Mouse (Mus musculus): ENCODE measurements around the gene Foxp1. TPM values are rescaled to one million over a fixed set of nuclear protein-coding genes. Genes with fewer than 3 reads are reported as not detected.

Foxp1 gene
- polyA plus RNA-seq, 1 experiment from 2014 or later, result 65.4 TPM

DNA sequence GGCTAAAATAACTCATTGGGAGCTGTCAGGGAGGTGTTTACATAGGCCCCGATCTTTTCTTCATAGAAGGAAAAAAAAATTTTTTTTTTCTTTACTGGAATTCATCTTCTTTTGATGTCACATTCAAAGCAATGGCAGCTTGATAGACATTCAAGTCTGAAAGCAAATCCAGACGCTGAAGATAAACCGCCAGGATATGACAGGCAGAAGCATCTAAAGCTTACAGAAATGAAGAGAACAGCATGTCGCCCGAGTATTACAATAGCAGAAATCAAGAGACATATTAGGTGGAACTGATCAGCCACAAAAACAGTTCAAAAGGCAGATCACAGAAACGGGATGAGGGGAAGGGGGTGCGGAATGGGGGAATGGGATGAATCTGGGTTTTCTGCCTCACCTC lies 425.3 kb downstream of the Foxp1 start:
- H3K27me3 ChIP-seq (ENCODE audit: control insufficient read depth, insufficient read depth, low read length), result no peaks in the 10 kb centered on the region
- H3K4me2 ChIP-seq (ENCODE audit: low read depth, severe bottlenecking), result no peak overlapping the region
- no peaks in the 10 kb centered on the region for H3K9me3 ChIP-seq (ENCODE audit: control insufficient read depth, low read length)
- H3K27ac ChIP-seq (replicated peaks; ENCODE audit: low read depth, low read length), result no peak overlapping the region
- H3K4me3 ChIP-seq (ENCODE audit: low read depth, low read length), result no peak overlapping the region
- no peak for ATAC-seq (ENCODE audit: insufficient number of reproducible peaks, low FRiP score, low TSS enrichment, low read depth)
- no peaks in the 10 kb centered on the region for H3K36me3 ChIP-seq (ENCODE audit: control insufficient read depth, insufficient read depth, low read length)
- H3K9ac ChIP-seq (ENCODE audit: low read length), result no peak overlapping the region
- 69% methylated on average over 7 of the region's 7 CpGs for WGBS
- peaks cover 20% of the 10 kb centered on the region for H3K4me1 ChIP-seq (ENCODE audit: control insufficient read depth, insufficient read depth, low read length)
- DNase-seq (ENCODE audit: low spot score), result no peak

- no peaks in the 10 kb centered on the region for H3K9me3 ChIP-seq (ENCODE audit: control insufficient read depth, low read length)
- WGBS, result 69% methylated on average over 7 of the region's 7 CpGs
- ATAC-seq (ENCODE audit: insufficient number of reproducible peaks, low FRiP score, low TSS enrichment, low read depth) (no peak), DNase-seq (ENCODE audit: low spot score) (no peak)
- H3K9ac ChIP-seq (ENCODE audit: low read length), result no peak overlapping the region
- H3K4me3 ChIP-seq (ENCODE audit: low read depth, low read length), result no peak overlapping the region
- no peak overlapping the region for H3K27ac ChIP-seq (replicated peaks; ENCODE audit: low read depth, low read length)
- no peaks in the 10 kb centered on the region for H3K36me3 ChIP-seq (ENCODE audit: control insufficient read depth, insufficient read depth, low read length)
- H3K4me1 ChIP-seq (ENCODE audit: control insufficient read depth, insufficient read depth, low read length), result peaks cover 20% of the 10 kb centered on the region
- no peaks in the 10 kb centered on the region for H3K27me3 ChIP-seq (ENCODE audit: control insufficient read depth, insufficient read depth, low read length)
- H3K4me2 ChIP-seq (ENCODE audit: low read depth, severe bottlenecking), result no peak overlapping the region
Measured at GRCm38 (mm10) chr6:99096776-99097166, 425.8 kb downstream of the Foxp1 start.

DNA sequence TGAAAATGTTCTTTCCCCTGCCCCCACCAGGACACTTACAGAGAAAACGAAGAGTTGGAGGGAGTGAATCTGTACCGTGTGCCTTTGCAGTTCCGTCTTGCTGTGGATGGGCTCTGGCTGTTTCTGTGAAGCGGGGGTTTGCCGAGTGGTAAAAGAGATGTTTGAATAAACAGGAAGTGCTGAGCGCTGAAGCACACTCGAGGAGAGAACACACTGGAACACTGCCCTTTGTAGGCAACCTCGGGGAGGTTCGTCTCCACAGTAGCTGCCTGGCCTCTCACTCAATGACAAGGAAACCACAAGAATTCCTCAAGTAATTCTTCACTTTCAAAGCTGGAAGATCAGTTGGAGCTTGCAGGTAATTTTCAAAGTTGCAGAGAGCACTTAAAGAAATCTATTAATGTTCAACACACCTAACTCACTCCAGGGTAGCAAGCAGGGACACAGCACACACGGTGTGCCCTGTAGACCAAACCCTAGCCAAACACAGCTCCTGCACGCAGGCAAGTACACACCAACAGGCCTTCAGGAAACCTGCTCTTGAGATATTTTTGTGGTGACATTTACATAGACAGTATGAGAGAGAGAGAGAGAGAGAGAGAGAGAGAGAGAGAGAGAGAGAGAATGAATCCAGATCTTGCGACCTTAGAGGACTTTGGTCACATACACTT lies 426.3 kb downstream of the Foxp1 start:
- Histone ChIP-seq H3K9ac (ENCODE audit: low read length) (peak overlapping the region; percentile 8; the same call in 1 of the 2 replicates), H3K4me3 (ENCODE audit: low read depth, low read length) (no peak overlapping the region), H3K27me3 (ENCODE audit: control insufficient read depth, insufficient read depth, low read length) (no peaks in the 10 kb centered on the region), H3K9me3 (ENCODE audit: control insufficient read depth, low read length) (no peaks in the 10 kb centered on the region), H3K4me1 (ENCODE audit: control insufficient read depth, insufficient read depth, low read length) (peaks cover 20% of the 10 kb centered on the region), H3K36me3 (ENCODE audit: control insufficient read depth, insufficient read depth, low read length) (no peaks in the 10 kb centered on the region), H3K4me2 (ENCODE audit: low read depth, severe bottlenecking) (peak overlapping the region; percentile 33), H3K27ac (replicated peaks; ENCODE audit: low read depth, low read length) (peak overlapping the region; percentile 48; the same call in 1 of the 2 replicates)
- 25% methylated on average over 12 of the region's 12 CpGs for WGBS
- no peak for ATAC-seq (ENCODE audit: insufficient number of reproducible peaks, low FRiP score, low TSS enrichment, low read depth)
- DNase-seq (ENCODE audit: low spot score), result peak; percentile 41

GRCm38 (mm10) chr6:99095185-99096104 lies 427.1 kb downstream of the Foxp1 start:
- no peak for DNase-seq (ENCODE audit: low spot score)
- peak; percentile 56; the same call in 1 of the 2 replicates for ATAC-seq (ENCODE audit: insufficient number of reproducible peaks, low FRiP score, low TSS enrichment, low read depth)
- WGBS, result 29% methylated on average over 18 of the region's 18 CpGs

GRCm38 (mm10) chr6:99094339-99094989 lies 428.1 kb downstream of the Foxp1 start:
- H3K9me3 ChIP-seq (ENCODE audit: control insufficient read depth, low read length), result no peaks in the 10 kb centered on the region
- no peak overlapping the region for H3K4me3 ChIP-seq (ENCODE audit: low read depth, low read length)
- DNase-seq (ENCODE audit: low spot score), result peak; percentile 38
- H3K36me3 ChIP-seq (ENCODE audit: control insufficient read depth, insufficient read depth, low read length), result no peaks in the 10 kb centered on the region
- no peak for ATAC-seq (ENCODE audit: insufficient number of reproducible peaks, low FRiP score, low TSS enrichment, low read depth)
- H3K9ac ChIP-seq (ENCODE audit: low read length), result no peak overlapping the region
- no peak overlapping the region; the same call in 1 of the 2 replicates for H3K27ac ChIP-seq (replicated peaks; ENCODE audit: low read depth, low read length)
- 0 out of 2 replicates have a peak overlapping the region, but pooled peaks have one; percentile 18 for H3K4me2 ChIP-seq (ENCODE audit: low read depth, severe bottlenecking)
- H3K4me1 ChIP-seq (ENCODE audit: control insufficient read depth, insufficient read depth, low read length), result peaks cover 20% of the 10 kb centered on the region
- WGBS, result 21% methylated on average over 10 of the region's 10 CpGs
- H3K27me3 ChIP-seq (ENCODE audit: control insufficient read depth, insufficient read depth, low read length), result no peaks in the 10 kb centered on the region

More at GRCm38 (mm10) chr6:99095185-99096104, 427.1 kb downstream of the Foxp1 start:
- Histone ChIP-seq H3K27me3 (ENCODE audit: control insufficient read depth, insufficient read depth, low read length) (no peaks in the 10 kb centered on the region), H3K4me1 (ENCODE audit: control insufficient read depth, insufficient read depth, low read length) (peaks cover 20% of the 10 kb centered on the region), H3K9me3 (ENCODE audit: control insufficient read depth, low read length) (no peaks in the 10 kb centered on the region), H3K4me2 (ENCODE audit: low read depth, severe bottlenecking) (peak overlapping the region; percentile 33), H3K9ac (ENCODE audit: low read length) (peak overlapping the region; percentile 8; the same call in 1 of the 2 replicates), H3K4me3 (ENCODE audit: low read depth, low read length) (no peak overlapping the region), H3K36me3 (ENCODE audit: control insufficient read depth, insufficient read depth, low read length) (no peaks in the 10 kb centered on the region), H3K27ac (replicated peaks; ENCODE audit: low read depth, low read length) (no peak overlapping the region)

GRCm38 (mm10) chr6:99093856-99094255 lies 428.7 kb downstream of the Foxp1 start:
- H3K36me3 ChIP-seq (ENCODE audit: control insufficient read depth, insufficient read depth, low read length), result no peaks in the 10 kb centered on the region
- ATAC-seq (ENCODE audit: insufficient number of reproducible peaks, low FRiP score, low TSS enrichment, low read depth) (no peak), DNase-seq (ENCODE audit: low spot score) (no peak)
- H3K27me3 ChIP-seq (ENCODE audit: control insufficient read depth, insufficient read depth, low read length), result no peaks in the 10 kb centered on the region
- WGBS, result 43% methylated on average over 2 of the region's 2 CpGs
- no peak overlapping the region for H3K27ac ChIP-seq (replicated peaks; ENCODE audit: low read depth, low read length)
- H3K4me3 ChIP-seq (ENCODE audit: low read depth, low read length), result no peak overlapping the region
- no peak overlapping the region for H3K4me2 ChIP-seq (ENCODE audit: low read depth, severe bottlenecking)
- peaks cover 20% of the 10 kb centered on the region for H3K4me1 ChIP-seq (ENCODE audit: control insufficient read depth, insufficient read depth, low read length)
- no peak overlapping the region for H3K9ac ChIP-seq (ENCODE audit: low read length)
- H3K9me3 ChIP-seq (ENCODE audit: control insufficient read depth, low read length), result no peaks in the 10 kb centered on the region

- WGBS, result 63% methylated on average over 5 of the region's 5 CpGs
- ATAC-seq (ENCODE audit: insufficient number of reproducible peaks, low FRiP score, low TSS enrichment, low read depth) (no peak), DNase-seq (ENCODE audit: low spot score) (no peak)
Measured at GRCm38 (mm10) chr6:99093208-99093607, 429.3 kb downstream of the Foxp1 start.

GRCm38 (mm10) chr6:99091799-99092198 lies 430.7 kb downstream of the Foxp1 start:
- Histone ChIP-seq H3K9ac (ENCODE audit: low read length) (no peak overlapping the region), H3K4me3 (ENCODE audit: low read depth, low read length) (no peak overlapping the region), H3K4me1 (ENCODE audit: control insufficient read depth, insufficient read depth, low read length) (peaks cover 20% of the 10 kb centered on the region), H3K9me3 (ENCODE audit: control insufficient read depth, low read length) (no peaks in the 10 kb centered on the region), H3K4me2 (ENCODE audit: low read depth, severe bottlenecking) (no peak overlapping the region), H3K27ac (replicated peaks; ENCODE audit: low read depth, low read length) (no peak overlapping the region), H3K36me3 (ENCODE audit: control insufficient read depth, insufficient read depth, low read length) (no peaks in the 10 kb centered on the region), H3K27me3 (ENCODE audit: control insufficient read depth, insufficient read depth, low read length) (no peaks in the 10 kb centered on the region)
- DNase-seq (ENCODE audit: low spot score), result no peak
- no peak for ATAC-seq (ENCODE audit: insufficient number of reproducible peaks, low FRiP score, low TSS enrichment, low read depth)
- WGBS, result 89% methylated on average over 2 of the region's 2 CpGs

More at GRCm38 (mm10) chr6:99093208-99093607, 429.3 kb downstream of the Foxp1 start:
- no peaks in the 10 kb centered on the region for H3K27me3 ChIP-seq (ENCODE audit: control insufficient read depth, insufficient read depth, low read length)
- H3K9ac ChIP-seq (ENCODE audit: low read length), result no peak overlapping the region
- H3K36me3 ChIP-seq (ENCODE audit: control insufficient read depth, insufficient read depth, low read length), result no peaks in the 10 kb centered on the region
- H3K4me1 ChIP-seq (ENCODE audit: control insufficient read depth, insufficient read depth, low read length), result peaks cover 20% of the 10 kb centered on the region
- H3K4me2 ChIP-seq (ENCODE audit: low read depth, severe bottlenecking), result no peak overlapping the region
- H3K4me3 ChIP-seq (ENCODE audit: low read depth, low read length), result no peak overlapping the region
- H3K27ac ChIP-seq (replicated peaks; ENCODE audit: low read depth, low read length), result no peak overlapping the region
- H3K9me3 ChIP-seq (ENCODE audit: control insufficient read depth, low read length), result no peaks in the 10 kb centered on the region

Measured in limb, embryonic 11.5 days (tissue).